Mouse (Mus musculus): ENCODE results near the gene Tfpi. TPM values are rescaled to one million over a fixed set of nuclear protein-coding genes. Genes with fewer than 3 reads are reported as not detected.

The Tfpi gene
- total and polyA plus RNA-seq, 3 experiments, result 0.17 to 0.46 TPM; not detected in 1

- peak overlapping the region; percentile 52 for H3K4me2 ChIP-seq (ENCODE audit: insufficient read depth, low read depth, poor library complexity, severe bottlenecking)
- no peaks in the 10 kb centered on the region for H3K79me2 ChIP-seq (replicated peaks; ENCODE audit: control insufficient read depth, extremely low read depth, insufficient read depth, poor library complexity, severe bottlenecking)
- no peaks in the 10 kb centered on the region for H3K36me3 ChIP-seq (replicated peaks in 1 of 2; ENCODE audit: control insufficient read depth in 1 of 2, insufficient read depth in 1 of 2, low read length in 1 of 2)
- peaks cover 0 to 5% of the 10 kb centered on the region in 2 experiments; a peak in 3 of 4 replicates for H3K4me1 ChIP-seq (ENCODE audit: control insufficient read depth in 1 of 2, insufficient read depth in 2 of 2)
- H3K27me3 ChIP-seq (replicated peaks), result no peaks in the 10 kb centered on the region
- no peak overlapping the region for H3K27ac ChIP-seq (ENCODE audit: insufficient read depth, low read depth)
- DNase-seq (ENCODE audit: extremely low read depth), result peak; percentile 48
- in situ Hi-C loops (cut with MboI; ENCODE audit: low pct_ligation_motif_present, low pct_unique_long_range_greater_than_20kb, low sequenced_read_pairs) (loop anchor here (25.0 kb wide), 1 partner anchor 208 kb away; the partner anchor contains the start of genes Btbd18, Ctnnd1 and Selenoh), dilution Hi-C loops (cut with MboI; ENCODE audit: extremely low pct_ligation_motif_present, extremely low pct_unique_long_range_greater_than_20kb, low sequenced_read_pairs) (no loop called here)
- no peaks in the 10 kb centered on the region for H3K9me3 ChIP-seq (replicated peaks; ENCODE audit: low read length)
- H3K4me3 ChIP-seq (replicated peaks in 1 of 3; ENCODE audit: low read depth in 2 of 3, low read length in 2 of 3, poor library complexity in 1 of 3), result no peak overlapping the region
- H3K9ac ChIP-seq (ENCODE audit: insufficient read depth, low read depth), result no peak overlapping the region
- TF ChIP-seq ELF1 (IDR thresholded peaks at IDR 0.05; ENCODE audit: low read depth, low read length) (0 out of 2 replicates have a peak, but pooled peaks have one; percentile 19), EP300 (IDR thresholded peaks at IDR 0.05; ENCODE audit: low read length) (no peak)
These were observed 21.9 kb downstream of the Tfpi start for GRCm38 (mm10) chr2:84454551-84455235.

- Histone ChIP-seq H3K27me3 (replicated peaks) (no peaks in the 10 kb centered on the region), H3K79me2 (replicated peaks; ENCODE audit: control insufficient read depth, extremely low read depth, insufficient read depth, poor library complexity, severe bottlenecking) (no peaks in the 10 kb centered on the region), H3K4me1 (ENCODE audit: control insufficient read depth in 1 of 2, insufficient read depth in 2 of 2) (peaks cover 0 to 5% of the 10 kb centered on the region in 2 experiments; a peak in 3 of 4 replicates), H3K9ac (ENCODE audit: insufficient read depth, low read depth) (no peak overlapping the region), H3K4me2 (ENCODE audit: insufficient read depth, low read depth, poor library complexity, severe bottlenecking) (no peak overlapping the region), H3K27ac (ENCODE audit: insufficient read depth, low read depth) (no peak overlapping the region), H3K4me3 (replicated peaks in 1 of 3; ENCODE audit: low read depth in 2 of 3, low read length in 2 of 3, poor library complexity in 1 of 3) (no peak overlapping the region), H3K9me3 (replicated peaks; ENCODE audit: low read length) (no peaks in the 10 kb centered on the region), H3K36me3 (replicated peaks in 1 of 2; ENCODE audit: control insufficient read depth in 1 of 2, insufficient read depth in 1 of 2, low read length in 1 of 2) (no peaks in the 10 kb centered on the region)
- peak; percentile 78 for DNase-seq (ENCODE audit: extremely low read depth)
- TF ChIP-seq RAD21 (IDR thresholded peaks at IDR 0.05; ENCODE audit: low read depth, low read length), result peak; percentile 73
- peak; percentile 26 for TF ChIP-seq SMC3 (IDR thresholded peaks at IDR 0.05; ENCODE audit: low read depth, low read length)
- no peak for TF ChIP-seq HCFC1 (IDR thresholded peaks at IDR 0.05; ENCODE audit: low read depth, low read length)
- TF ChIP-seq BHLHE40 (IDR thresholded peaks at IDR 0.05; ENCODE audit: low read depth, low read length), result 0 out of 2 replicates have a peak, but pooled peaks have one; percentile 48
- no peak for TF ChIP-seq ZNF384 (IDR thresholded peaks at IDR 0.05; ENCODE audit: low read depth, low read length)
- TF ChIP-seq NRF1 (IDR thresholded peaks at IDR 0.05; ENCODE audit: low read depth, low read length), result no peak
- peak in 1 of 2 experiments; percentile 73; a peak in 2 of 4 replicates for TF ChIP-seq CTCF (conservative IDR thresholded peaks at IDR 0.05 in 1 of 2, IDR thresholded peaks at IDR 0.05 in 1 of 2; ENCODE audit: low read depth in 2 of 2, low read length in 2 of 2)
- 0 out of 2 replicates have a peak, but pooled peaks have one; percentile 33 for TF ChIP-seq MYC (IDR thresholded peaks at IDR 0.05; ENCODE audit: low read depth, low read length)
- TF ChIP-seq JUN (IDR thresholded peaks at IDR 0.05; ENCODE audit: insufficient read depth, low read depth, low read length), result no peak
- TF ChIP-seq PAX5 (IDR thresholded peaks at IDR 0.05; ENCODE audit: low read length), result no peak
- in situ Hi-C loops (cut with MboI; ENCODE audit: low pct_ligation_motif_present, low pct_unique_long_range_greater_than_20kb, low sequenced_read_pairs) (loop anchor here (25.0 kb wide), 1 partner anchor 208 kb away; the partner anchor contains the start of genes Btbd18, Ctnnd1 and Selenoh), dilution Hi-C loops (cut with MboI; ENCODE audit: extremely low pct_ligation_motif_present, extremely low pct_unique_long_range_greater_than_20kb, low sequenced_read_pairs) (no loop called here)
These were observed 22.5 kb downstream of the Tfpi start for GRCm38 (mm10) chr2:84454051-84454450.

DNA sequence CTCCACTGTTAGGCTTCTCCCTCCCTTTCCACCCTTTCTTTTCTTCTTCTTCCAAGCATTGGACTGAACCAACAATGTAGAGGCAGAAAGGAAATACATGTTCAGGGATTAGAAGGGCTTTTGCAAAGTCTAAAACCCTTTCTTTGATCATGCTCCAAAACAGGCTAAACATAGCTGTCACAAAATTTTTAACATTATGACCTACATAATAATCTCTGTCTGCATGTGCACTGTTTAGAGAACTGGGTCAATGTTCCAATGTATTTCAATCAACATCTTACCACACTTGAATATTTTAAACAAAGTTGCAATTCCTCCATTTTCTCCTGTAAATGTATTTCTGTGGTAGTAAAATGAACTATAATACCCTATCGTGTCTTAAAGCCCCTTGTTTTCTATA is 31.1 kb downstream of the Tfpi start:
- no peak overlapping the region for H3K9ac ChIP-seq (ENCODE audit: insufficient read depth, low read depth)
- H3K9me3 ChIP-seq (replicated peaks; ENCODE audit: low read length), result peaks cover 2% of the 10 kb centered on the region
- no peaks in the 10 kb centered on the region for H3K4me1 ChIP-seq (ENCODE audit: control insufficient read depth in 1 of 2, insufficient read depth in 2 of 2)
- H3K27me3 ChIP-seq (replicated peaks), result no peaks in the 10 kb centered on the region
- H3K36me3 ChIP-seq (replicated peaks in 1 of 2; ENCODE audit: control insufficient read depth in 1 of 2, insufficient read depth in 1 of 2, low read length in 1 of 2), result no peaks in the 10 kb centered on the region
- no peak overlapping the region for H3K4me2 ChIP-seq (ENCODE audit: insufficient read depth, low read depth, poor library complexity, severe bottlenecking)
- H3K79me2 ChIP-seq (replicated peaks; ENCODE audit: control insufficient read depth, extremely low read depth, insufficient read depth, poor library complexity, severe bottlenecking), result no peaks in the 10 kb centered on the region
- in situ Hi-C loops (cut with MboI; ENCODE audit: low pct_ligation_motif_present, low pct_unique_long_range_greater_than_20kb, low sequenced_read_pairs), result loop anchor here (25.0 kb wide), 1 partner anchor 408 kb away; no protein-coding TSS in a partner anchor
- H3K27ac ChIP-seq (ENCODE audit: insufficient read depth, low read depth), result no peak overlapping the region
- H3K4me3 ChIP-seq (replicated peaks in 1 of 3; ENCODE audit: low read depth in 2 of 3, low read length in 2 of 3, poor library complexity in 1 of 3), result no peak overlapping the region
- dilution Hi-C loops (cut with MboI; ENCODE audit: extremely low pct_ligation_motif_present, extremely low pct_unique_long_range_greater_than_20kb, low sequenced_read_pairs), result no loop called here
- no peak for DNase-seq (ENCODE audit: extremely low read depth)
- TF ChIP-seq JUND (conservative IDR thresholded peaks at IDR 0.05; ENCODE audit: low read depth, low read length) (no peak), EP300 (IDR thresholded peaks at IDR 0.05; ENCODE audit: low read length) (no peak), ZMIZ1 (IDR thresholded peaks at IDR 0.05; ENCODE audit: low read depth, low read length) (no peak), JUN (IDR thresholded peaks at IDR 0.05; ENCODE audit: insufficient read depth, low read depth, low read length) (no peak), RCOR1 (conservative IDR thresholded peaks at IDR 0.05; ENCODE audit: low read depth, low read length) (no peak), CHD2 (IDR thresholded peaks at IDR 0.05; ENCODE audit: low read length) (no peak), MYC (IDR thresholded peaks at IDR 0.05; ENCODE audit: low read depth, low read length) (no peak), ZKSCAN1 (IDR thresholded peaks at IDR 0.05; ENCODE audit: borderline replicate concordance, low read depth, low read length) (no peak), USF1 (IDR thresholded peaks at IDR 0.05; ENCODE audit: low read depth, low read length) (no peak), UBTF (IDR thresholded peaks at IDR 0.05; ENCODE audit: low read depth, low read length) (no peak), USF2 (conservative IDR thresholded peaks at IDR 0.05; ENCODE audit: low read depth, low read length) (no peak), SMC3 (IDR thresholded peaks at IDR 0.05; ENCODE audit: low read depth, low read length) (no peak), ETS1 (conservative IDR thresholded peaks at IDR 0.05; ENCODE audit: low read depth, low read length) (no peak), TBP (conservative IDR thresholded peaks at IDR 0.05; ENCODE audit: low read depth, low read length) (no peak), MXI1 (IDR thresholded peaks at IDR 0.05; ENCODE audit: low read depth, low read length) (no peak), E2F4 (IDR thresholded peaks at IDR 0.05; ENCODE audit: insufficient replicate concordance, low read depth, low read length) (no peak)

Data from CH12.LX (cell line).